Mouse (Mus musculus) testis, postnatal 14 days (tissue): Measurements from ENCODE around the gene Spef2.

Experiments
- DNase-seq: peaks from one replicate; pipeline ENCODE4 v3.0.0; 2021; ENCODE audit warnings: low spot score

Spef2 gene

DNA sequence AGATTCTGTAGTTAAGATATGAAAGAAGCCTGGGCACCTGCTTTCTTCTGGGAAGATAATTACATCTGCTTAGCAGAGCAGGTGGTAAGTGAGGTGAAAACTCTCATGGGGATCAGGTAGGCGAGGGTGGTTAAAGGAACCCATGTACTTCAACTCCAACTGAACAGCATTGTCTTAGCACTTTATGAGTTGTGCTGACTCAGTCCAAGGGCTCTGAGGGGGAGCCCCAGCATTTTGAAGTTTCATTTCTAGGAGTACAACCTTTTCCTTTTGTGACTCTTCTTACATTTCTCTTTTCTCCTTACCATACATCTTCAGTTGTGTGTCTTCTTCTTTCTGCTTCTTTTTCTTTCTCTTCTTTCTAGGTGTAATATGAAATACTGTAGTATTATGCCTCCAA, 213.5 kb downstream of the Spef2 start:
- DNase-seq, result no peak

DNA sequence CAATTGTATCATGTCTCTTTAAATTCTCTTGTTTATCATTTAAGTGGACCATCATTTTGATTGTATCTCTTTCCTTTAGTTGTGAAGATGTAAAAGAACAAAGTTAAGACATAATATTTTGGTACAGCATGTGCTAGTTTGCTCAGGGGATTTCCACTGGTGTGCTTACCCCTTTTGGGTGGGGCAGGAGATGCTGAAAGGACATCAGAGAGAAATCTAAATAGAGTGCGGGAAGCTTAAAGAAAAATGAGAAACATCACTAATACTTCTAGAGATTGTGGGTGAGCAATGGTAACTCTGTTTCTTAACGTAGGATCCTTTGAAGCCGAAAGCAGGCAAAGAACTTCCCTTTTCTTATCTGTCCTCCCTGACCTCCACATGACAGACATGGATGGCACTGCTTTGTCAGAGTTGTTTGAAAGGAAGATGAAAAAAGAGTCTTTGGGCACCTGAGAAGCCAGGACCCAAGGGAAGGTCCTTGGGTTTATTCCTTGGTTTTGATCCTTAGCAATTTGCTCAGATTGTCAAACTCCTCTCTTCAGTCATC, 215.2 kb downstream of the Spef2 start:
- DNase-seq, result no peak

DNA sequence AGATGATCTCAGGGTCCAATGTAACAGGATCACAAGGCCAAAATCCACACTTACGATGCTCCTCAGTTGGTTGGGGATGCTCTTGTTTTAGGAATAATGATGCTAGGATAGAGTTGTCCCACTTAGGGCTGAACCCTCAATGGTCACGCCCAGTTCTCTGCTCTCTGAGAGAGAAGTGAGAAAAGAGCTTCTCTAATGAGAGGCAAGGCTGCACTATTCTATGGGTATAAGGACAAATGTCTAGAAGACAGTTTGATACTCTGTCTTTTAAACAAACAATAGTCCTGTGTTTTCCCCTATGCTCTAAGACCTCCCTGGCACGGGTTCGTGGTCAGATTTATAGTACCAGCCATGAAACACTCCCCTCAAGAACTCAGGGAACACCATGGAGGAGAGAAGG, 218.6 kb downstream of the Spef2 start, which contains the start of gene Il7r:
Gene Il7r (minus strand): TSS at position 101 of the 400 bp plus-strand sequence.
- DNase-seq, result no peak

- no peak for DNase-seq
Measured at GRCm38 (mm10) chr15:9529646-9530045, 219.0 kb downstream of the Spef2 start.
